Mouse (Mus musculus) heart, postnatal 14 days (tissue): ENCODE measurements at regions not wholly inside any gene's neighbourhood (a gene's known extent, or its start where the extent isn't known, plus 50 kb on each side); places are given as distances from the start of the nearest gene placed in this dataset.

Source experiments
- DNase-seq, 2 experiments: peaks; one replicate each; pipeline ENCODE4 v3.0.0; 2021 to 2022
- intact Hi-C: fragments of 180-260 bp; cut with DNase I; formaldehyde crosslinking; loops from one replicate; pipeline ENCODE4 v1.15.1; 2025

- intact Hi-C loops = no loop called here
- DNase-seq = no peak
Measured at GRCm38 (mm10) chr9:63087195-63087594, 61.6 kb downstream of the Skor1 start.

GRCm38 (mm10) chr9:63086671-63087070 is 62.1 kb downstream of the Skor1 start:
- no peak for DNase-seq
- intact Hi-C loops = no loop called here

DNA sequence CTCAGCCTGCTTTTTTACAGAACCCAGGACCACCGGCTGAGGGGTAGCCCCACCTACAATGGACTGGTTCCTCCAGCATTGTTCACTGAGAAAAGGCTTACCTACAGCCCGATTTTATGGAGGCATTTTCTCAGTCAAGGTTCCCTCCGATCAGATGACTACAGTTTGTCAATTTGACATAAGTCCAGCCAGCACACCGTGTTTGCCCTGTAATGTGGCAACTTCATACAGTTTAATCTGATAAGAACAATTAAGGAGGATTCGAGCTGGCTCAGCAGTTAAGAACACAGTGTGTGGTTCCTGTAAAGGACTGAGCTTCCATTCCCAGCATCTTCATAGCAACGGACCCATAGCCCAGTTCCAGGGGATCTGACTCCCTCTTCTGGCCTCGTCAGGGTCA is 65.9 kb downstream of the Skor1 start:
- intact Hi-C loops = no loop called here

GRCm38 (mm10) chr9:63082311-63082710 is 66.5 kb downstream of the Skor1 start:
- intact Hi-C loops = no loop called here
- no peak for DNase-seq

More for the DNA sequence above, 65.9 kb downstream of the Skor1 start:
- no peak for DNase-seq

DNA sequence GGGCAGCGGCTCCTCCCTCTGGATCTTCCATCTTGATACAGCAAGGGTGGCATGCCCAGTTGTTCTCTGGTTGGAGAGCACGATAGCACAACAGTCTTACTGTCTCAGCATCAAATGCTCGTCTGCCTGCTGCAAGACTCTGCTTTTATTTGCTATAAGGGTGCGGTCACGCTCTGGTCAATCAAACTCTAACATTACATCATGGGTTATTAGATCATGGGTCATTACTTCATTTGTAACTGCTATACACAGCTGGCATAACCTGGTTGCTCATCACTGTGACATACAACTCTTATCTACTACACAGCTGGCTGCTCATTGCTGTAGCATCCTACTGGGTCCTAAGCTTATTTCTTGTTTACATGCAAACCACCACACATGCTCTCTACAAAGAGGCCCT is 68.4 kb downstream of the Skor1 start:
- intact Hi-C loops = no loop called here

DNA sequence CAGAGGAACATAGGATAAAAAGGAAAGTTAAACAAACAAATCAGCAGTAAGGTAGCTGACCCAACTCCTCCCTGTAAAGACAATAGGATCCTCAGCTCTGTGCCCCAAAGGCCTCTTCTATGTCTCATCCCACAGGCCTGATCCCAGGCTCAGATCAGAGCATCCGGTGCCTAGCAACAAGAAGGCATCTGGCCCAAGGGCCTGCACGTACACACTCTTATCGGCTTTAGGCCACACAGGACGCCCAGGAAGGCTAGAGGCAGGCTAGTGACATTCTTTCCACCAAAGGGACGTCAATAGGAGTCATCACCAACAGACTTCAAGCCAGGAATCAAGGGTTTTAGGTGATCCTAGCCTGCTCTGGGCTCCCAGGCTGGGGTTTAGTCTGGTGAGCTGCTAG is 73.5 kb downstream of the Skor1 start:
- DNase-seq = no peak
- intact Hi-C loops = loop anchor here (5.0 kb wide), 1 partner anchor 47 kb away; no protein-coding TSS in a partner anchor

More for the DNA sequence above, 68.4 kb downstream of the Skor1 start:
- DNase-seq = no peak

- intact Hi-C loops = loop anchor here (5.0 kb wide), 1 partner anchor 47 kb away; no protein-coding TSS in a partner anchor
- DNase-seq = peak in 1 of 2 experiments; percentile 13
Measured at GRCm38 (mm10) chr9:63074803-63075202, 74.0 kb downstream of the Skor1 start.

GRCm38 (mm10) chr9:63074023-63074750 is 74.6 kb downstream of the Skor1 start:
- intact Hi-C loops = no loop called here
- DNase-seq = no peak

DNA sequence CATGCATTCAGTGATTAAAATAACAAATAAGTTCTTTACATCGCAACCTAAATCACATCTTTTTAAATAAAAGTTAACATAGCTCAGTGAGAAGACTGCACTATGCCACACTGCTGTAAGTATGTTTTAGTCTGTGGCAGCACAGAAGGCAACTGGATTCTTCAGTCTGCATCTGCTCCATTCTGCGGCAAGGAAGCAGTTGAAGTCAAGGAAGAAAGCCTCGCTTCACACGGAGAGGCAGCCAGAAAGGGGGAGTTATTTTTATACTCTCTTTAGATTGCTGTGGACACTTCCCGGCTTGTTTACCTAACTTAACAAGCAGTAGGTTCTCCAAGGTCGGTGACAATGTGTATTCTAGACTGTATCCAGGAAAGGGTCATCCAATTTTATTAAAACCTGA is 77.7 kb downstream of the Skor1 start:
- no peak for DNase-seq

DNA sequence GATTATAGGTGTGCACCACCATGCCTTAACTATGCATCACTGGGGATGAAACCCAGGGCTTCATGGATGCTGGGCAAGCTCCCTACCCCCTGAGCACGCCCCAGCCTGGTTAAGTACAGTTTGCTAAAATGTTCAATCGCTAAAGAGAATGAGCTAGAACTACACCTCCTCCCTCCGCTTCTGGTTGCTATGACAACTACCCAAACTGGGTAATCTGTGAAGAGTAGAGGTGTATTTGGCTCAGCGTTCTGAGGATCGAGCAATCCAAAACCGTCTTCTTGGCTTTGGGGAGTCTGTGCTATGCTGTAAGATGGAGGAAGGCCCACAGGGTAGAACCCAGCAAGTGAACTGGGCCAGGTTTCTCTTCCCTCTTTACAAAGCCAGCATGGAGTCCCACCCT is 78.8 kb downstream of the Skor1 start:
- intact Hi-C loops = no loop called here
- no peak for DNase-seq

More for the DNA sequence above, 77.7 kb downstream of the Skor1 start:
- intact Hi-C loops = no loop called here

DNA sequence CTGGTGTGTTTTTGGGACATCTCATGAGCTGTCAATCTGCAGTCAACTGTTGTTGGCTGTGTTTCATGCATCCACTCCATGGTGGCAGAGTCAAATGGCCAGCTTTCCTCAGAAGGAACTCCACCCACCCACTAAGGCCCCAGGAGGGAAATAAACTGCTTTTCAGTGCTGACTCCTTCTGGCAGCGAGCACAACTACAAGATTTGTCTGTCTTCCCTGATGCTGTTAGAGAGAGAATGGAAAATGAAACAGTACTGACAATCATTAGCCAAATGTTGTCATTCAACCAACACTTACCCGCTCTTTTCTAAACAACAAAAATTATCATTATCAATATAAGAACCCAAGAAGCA is 79.3 kb upstream of the Pias1 start:
- intact Hi-C loops = no loop called here
- peak in 1 of 2 experiments; percentile 16 for DNase-seq

- intact Hi-C loops = no loop called here
- no peak for DNase-seq
Measured at GRCm38 (mm10) chr9:63066384-63067053, 78.8 kb upstream of the Pias1 start.

DNA sequence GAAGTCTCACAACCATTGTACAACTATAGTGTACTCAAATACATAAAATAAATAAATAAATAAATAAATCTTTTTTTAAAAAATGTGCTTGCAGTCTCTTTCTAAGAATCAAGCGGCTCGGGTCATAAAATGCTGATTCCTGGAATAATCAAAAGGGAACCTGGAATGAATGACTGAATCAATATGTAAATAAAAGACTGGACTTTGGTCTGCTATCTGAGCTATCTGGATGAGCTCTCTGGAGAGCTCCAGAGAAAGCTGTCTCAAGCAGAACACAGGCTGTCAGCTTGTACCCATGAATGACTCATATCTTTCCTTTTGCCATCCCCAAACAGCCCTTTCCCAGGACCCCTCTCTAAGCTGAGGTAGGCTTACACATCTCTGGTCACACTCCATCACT is 75.8 kb upstream of the Pias1 start:
- intact Hi-C loops = no loop called here
- no peak for DNase-seq

GRCm38 (mm10) chr9:63060740-63061139 is 73.0 kb upstream of the Pias1 start:
- no peak for DNase-seq
- intact Hi-C loops = no loop called here

GRCm38 (mm10) chr9:63059234-63059842 is 71.6 kb upstream of the Pias1 start:
- DNase-seq = peak; percentile 40 to 45
- intact Hi-C loops = no loop called here

DNA sequence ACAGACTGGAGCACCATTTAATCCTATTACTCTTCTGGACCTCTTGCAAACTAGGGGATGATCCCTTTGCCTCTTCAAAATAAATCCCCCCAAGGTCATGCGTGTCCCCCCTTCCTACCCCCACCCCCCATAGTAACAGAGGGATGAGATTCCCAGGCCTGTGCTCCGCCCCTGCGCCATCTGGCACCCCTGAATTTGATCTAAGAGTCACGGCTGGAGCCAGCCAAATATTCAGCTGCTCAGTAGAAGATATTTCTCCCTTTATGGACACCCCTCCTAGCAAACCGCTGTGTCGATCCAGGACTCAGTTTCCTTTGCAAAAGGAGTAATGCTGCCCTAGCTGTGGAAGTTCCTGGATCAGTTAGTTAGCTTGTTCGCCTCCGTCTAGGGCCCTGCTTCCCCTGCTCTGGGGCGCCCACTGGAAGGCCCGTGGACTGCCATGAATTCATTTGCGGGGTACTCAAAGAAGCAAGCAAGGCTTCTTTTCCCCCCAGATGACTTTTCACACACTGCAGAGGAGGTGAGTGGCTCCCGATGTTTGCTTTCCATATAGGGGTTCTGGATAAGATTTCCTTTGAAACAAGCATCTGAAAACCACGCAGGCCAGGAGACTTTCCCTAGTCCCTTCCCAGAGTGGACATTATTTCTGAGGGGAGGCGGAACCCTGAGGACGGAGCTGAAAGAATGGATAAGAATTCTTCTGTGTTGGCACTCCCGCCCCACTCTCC is 70.9 kb upstream of the Pias1 start:
- no peak for DNase-seq
- intact Hi-C loops = no loop called here

GRCm38 (mm10) chr9:63056695-63057349 is 69.1 kb upstream of the Pias1 start:
- DNase-seq = no peak

GRCm38 (mm10) chr9:63052181-63052580 is 64.5 kb upstream of the Pias1 start:
- intact Hi-C loops = no loop called here
- no peak for DNase-seq

More at GRCm38 (mm10) chr9:63056695-63057349, 69.1 kb upstream of the Pias1 start:
- intact Hi-C loops = no loop called here

GRCm38 (mm10) chr9:63051631-63052030 is 63.9 kb upstream of the Pias1 start:
- DNase-seq = no peak
- intact Hi-C loops = no loop called here

DNA sequence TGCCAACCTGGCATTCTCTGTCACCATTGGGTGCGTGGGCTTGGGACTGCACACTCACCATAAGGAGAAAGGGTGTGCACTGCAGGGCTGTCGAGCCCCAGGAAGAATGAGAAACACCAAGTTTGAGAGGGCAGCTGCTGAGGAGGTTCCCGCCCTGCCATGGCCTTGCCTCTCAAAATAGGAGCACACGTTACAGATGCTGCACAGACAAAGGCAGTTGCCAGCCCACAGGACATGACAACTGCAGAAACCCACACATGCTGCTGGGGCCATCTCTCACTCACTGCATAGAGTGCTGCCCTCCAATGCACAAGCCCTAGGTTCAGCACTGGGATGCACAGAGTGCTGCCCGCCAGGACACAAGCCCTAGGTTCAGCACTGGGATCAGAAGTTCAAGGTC is 61.6 kb upstream of the Pias1 start:
- DNase-seq = no peak
- intact Hi-C loops = no loop called here
